Mouse (Mus musculus): ENCODE data around the gene Ppp1r8.

DNA sequence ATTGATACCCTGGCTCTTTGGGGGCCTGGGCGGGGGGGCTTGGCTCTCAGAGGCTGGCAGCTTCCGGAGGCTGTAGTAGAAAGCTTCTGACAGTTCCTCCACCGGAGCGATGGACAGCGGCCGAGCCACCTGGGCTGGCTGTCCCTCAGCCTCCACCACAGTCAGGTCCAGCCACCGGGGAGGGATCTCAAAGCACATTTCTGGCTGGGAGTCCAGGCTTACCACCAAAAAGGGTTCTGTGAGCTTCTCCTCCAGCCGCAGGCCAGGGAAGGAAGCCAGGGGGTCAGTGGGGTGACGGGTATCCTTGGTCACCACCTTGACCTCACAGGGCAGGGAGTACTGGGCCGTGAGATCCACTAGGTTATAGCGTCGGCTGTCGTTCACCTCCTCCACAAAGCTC lies 57.7 kb downstream of the Ppp1r8 start:
- no peak for TF ChIP-seq CTCF (IDR thresholded peaks at IDR 0.05; ENCODE audit: control insufficient read depth, insufficient read depth, low read length)
- TF ChIP-seq POLR2A (IDR thresholded peaks at IDR 0.05; ENCODE audit: borderline replicate concordance, control insufficient read depth, low read depth, low read length), result no peak
